Mouse (Mus musculus) midbrain, postnatal 0 days (tissue): ENCODE data around the gene Klb. TPM values are rescaled to one million over a fixed set of nuclear protein-coding genes. Genes with fewer than 3 reads are reported as not detected.

Source experiments
- ATAC-seq: fragments of 200-750 bp; cut with Nextera tagmentation; 2 replicates; pipeline ENCODE4 v1.8.0; 2017; ENCODE audit warnings: moderate number of reproducible peaks, mild to moderate bottlenecking, moderate TSS enrichment, moderate library complexity; ENCODE audit not compliant: low FRiP score
- DNase-seq: peaks from one replicate; pipeline ENCODE4 v3.0.0-alpha.2; 2015; ENCODE audit warnings: low spot score
- H3K27ac ChIP-seq: fragments of 300-500 bp; sonication (generic); 2 replicates; pipeline ENCODE4 v1.5.1; 2014; ENCODE audit warnings: low read depth, mild to moderate bottlenecking, low read length, mixed read lengths
- H3K27me3 ChIP-seq: fragments of 300-500 bp; sonication (generic); 2 replicates; pipeline ENCODE4 v1.6.1; 2014; ENCODE audit warnings: low read length, control low read depth, mixed read lengths; ENCODE audit not compliant: insufficient read depth
- H3K36me3 ChIP-seq: fragments of 300-500 bp; sonication (generic); 2 replicates; pipeline ENCODE4 v1.6.1; 2014; ENCODE audit warnings: low read length, control low read depth, mixed read lengths; ENCODE audit not compliant: insufficient read depth
- H3K4me1 ChIP-seq: fragments of 300-500 bp; sonication (generic); 2 replicates; pipeline ENCODE4 v1.6.1; 2014; ENCODE audit warnings: mild to moderate bottlenecking, control low read depth, antibody characterized with exemption, low read length, mixed read lengths; ENCODE audit not compliant: insufficient read depth
- H3K4me2 ChIP-seq: fragments of 300-500 bp; sonication (generic); 2 replicates; pipeline ENCODE4 v1.6.1; 2014; ENCODE audit warnings: low read depth, mild to moderate bottlenecking, low read length, mixed read lengths; ENCODE audit not compliant: poor library complexity, severe bottlenecking
- H3K4me3 ChIP-seq: fragments of 300-500 bp; sonication (generic); 2 replicates; pipeline ENCODE4 v1.5.1; 2014; ENCODE audit warnings: low read depth, mild to moderate bottlenecking, low read length, moderate library complexity
- H3K9ac ChIP-seq: fragments of 300-500 bp; sonication (generic); replicated peaks from 2 replicates; pipeline ENCODE4 v1.6.1; 2014; ENCODE audit warnings: mild to moderate bottlenecking, low read length, moderate library complexity, mixed read lengths; ENCODE audit not compliant: poor library complexity, severe bottlenecking
- H3K9me3 ChIP-seq: fragments of 300-500 bp; sonication (generic); 2 replicates; pipeline ENCODE4 v1.6.1; 2016; ENCODE audit warnings: low read length, control low read depth
- CTCF ChIP-seq: IDR thresholded peaks from 2 replicates; pipeline ENCODE4 v1.5.1; 2016; ENCODE audit warnings: antibody characterized with exemption, mild to moderate bottlenecking
- WGBS: fragments of 180-500 bp; shearing (Covaris S2); extraction: QIAGEN DNeasy Blood & Tissue Kit; methylation state at CpG from one replicate; pipeline ENCODE4 v1.1.7; 2014; 5-methylcytosine and 5-hydroxymethylcytosine counted together
- polyA plus RNA-seq: library from polyadenylated mRNA; unstranded; fragments of >200 nt; fragmentation: Nextera tagmentation; extraction: Ambion mirVana; gene quantifications from 2 replicates; pipeline ENCODE4 v1.2.1, GENCODE M21; 2015
- total RNA-seq: library from RNA; depleted of rRNA; stranded (reverse); fragments of >200 nt; gene quantifications from 2 replicates; pipeline ENCODE4 v1.2.3, GENCODE M21; 2014

Klb gene
- total and polyA plus RNA-seq, 2 experiments from 2014 or later: 0.10 to 0.11 TPM

- DNase-seq (no peak), ATAC-seq (no peak)
- no peak for TF ChIP-seq CTCF
- Histone ChIP-seq H3K36me3 (peaks cover 13% of the 10 kb centered on the region), H3K4me1 (no peaks in the 10 kb centered on the region), H3K9ac (no peak overlapping the region), H3K9me3 (no peaks in the 10 kb centered on the region), H3K4me3 (no peak overlapping the region), H3K4me2 (no peak overlapping the region), H3K27ac (no peak overlapping the region), H3K27me3 (no peaks in the 10 kb centered on the region)
- WGBS: 73% methylated on average over 2 of the region's 2 CpGs
Observed at GRCm38 (mm10) chr5:65385704-65386103, 37.6 kb downstream of the Klb start.

GRCm38 (mm10) chr5:65387008-65387867 lies 39.1 kb downstream of the Klb start:
- ATAC-seq (no peak), DNase-seq (no peak)
- Histone ChIP-seq H3K4me1 (no peaks in the 10 kb centered on the region), H3K9ac (no peak overlapping the region), H3K36me3 (peaks cover 13% of the 10 kb centered on the region), H3K9me3 (no peaks in the 10 kb centered on the region), H3K27me3 (no peaks in the 10 kb centered on the region), H3K27ac (no peak overlapping the region), H3K4me3 (no peak overlapping the region), H3K4me2 (no peak overlapping the region)
- WGBS: 82% methylated on average over 6 of the region's 6 CpGs
- TF ChIP-seq CTCF: no peak

GRCm38 (mm10) chr5:65390648-65391644 lies 42.8 kb downstream of the Klb start, which contains the start of the genes Rpl9 and Lias:
Gene Rpl9 (minus strand): TSS chr5:65391444.
Gene Lias (plus strand): TSS chr5:65391497.
- Histone ChIP-seq H3K4me3 (peak within 1 kb of the TSS; percentile 91), H3K4me1 (no peaks in the 10 kb centered on the region), H3K36me3 (peaks cover 13% of the 10 kb centered on the region), H3K9ac (peak within 1 kb of the TSS; percentile 99), H3K27ac (peak within 1 kb of the TSS; percentile 97), H3K4me2 (peak within 1 kb of the TSS; percentile 67), H3K9me3 (no peaks in the 10 kb centered on the region), H3K27me3 (no peaks in the 10 kb centered on the region)
- no peak for TF ChIP-seq CTCF
- under 1% methylated on average over 83 of the region's 83 CpGs for WGBS
- ATAC-seq (peak; percentile 98), DNase-seq (peak; percentile 99)

- peaks cover 13% of the 10 kb centered on the region for H3K36me3 ChIP-seq
- no peaks in the 10 kb centered on the region for H3K9me3 ChIP-seq
- TF ChIP-seq CTCF: no peak
- peak overlapping the region; percentile 97 for H3K27ac ChIP-seq
- peak; percentile 76 for ATAC-seq
- H3K9ac ChIP-seq: peak overlapping the region; percentile 99
- H3K27me3 ChIP-seq: no peaks in the 10 kb centered on the region
- 3% methylated on average over 12 of the region's 12 CpGs for WGBS
- H3K4me2 ChIP-seq: peak overlapping the region; percentile 52
- no peaks in the 10 kb centered on the region for H3K4me1 ChIP-seq
- H3K4me3 ChIP-seq: peak overlapping the region; percentile 91
- peak; percentile 41 for DNase-seq
Observed at GRCm38 (mm10) chr5:65391753-65392152, 43.6 kb downstream of the Klb start.

- no peaks in the 10 kb centered on the region for H3K9me3 ChIP-seq
- WGBS: 95% methylated on average over 7 of the region's 7 CpGs
- no peaks in the 10 kb centered on the region for H3K27me3 ChIP-seq
- no peak overlapping the region for H3K9ac ChIP-seq
- peaks cover 5% of the 10 kb centered on the region for H3K36me3 ChIP-seq
- no peak overlapping the region for H3K27ac ChIP-seq
- no peak overlapping the region for H3K4me3 ChIP-seq
- DNase-seq: no peak
- H3K4me1 ChIP-seq: no peaks in the 10 kb centered on the region
- no peak overlapping the region for H3K4me2 ChIP-seq
- ATAC-seq: no peak
- TF ChIP-seq CTCF: no peak
Observed at GRCm38 (mm10) chr5:65394425-65394824, 46.3 kb downstream of the Klb start.
